8 mouse cellular contexts compared by ENCODE assay signal in genomic region chr11:100979887-100980286, GRCm38 (mm10). TPM values are rescaled to one million over a fixed set of nuclear protein-coding genes. Genes with fewer than 3 reads are reported as not detected.
DNase-seq lines count a peak whose midpoint lies in the region; ATAC-seq lines count a peak whose summit lies in the region.
"Had no signal": no experiment of that assay in that cellular context is flagged by ENCODE, and none has a peak within 500 bp of the region (broad histone marks: within the 10 kb centered on the region; RNA-seq: fewer than 3 reads in every experiment).

No protein-coding gene starts in this region.

- no peaks in the 10 kb centered on the region for H3K27me3 ChIP-seq in heart, embryonic 13.5 days (replicated peaks)
- peaks cover 14% of the 10 kb centered on the region; the same call in 1 of the 2 replicates for H3K27me3 ChIP-seq in liver, embryonic 13.5 days

- 43% methylated on average over 8 of the region's 8 CpGs for WGBS in heart, embryonic 13.5 days
- WGBS in liver, embryonic 13.5 days (ENCODE audit: insufficient replicate concordance): 53% methylated on average over 8 of the region's 8 CpGs

- no peaks in the 10 kb centered on the region for H3K9me3 ChIP-seq in heart, embryonic 13.5 days
- no peaks in the 10 kb centered on the region for H3K9me3 ChIP-seq in liver, embryonic 13.5 days (replicated peaks)
- H3K9me3 ChIP-seq: limb, embryonic 12.5 days had no signal

- peak overlapping the region; percentile 35; the same call in 1 of the 2 replicates for H3K4me2 ChIP-seq in heart, embryonic 13.5 days
- H3K4me2 ChIP-seq in liver, embryonic 13.5 days: no peak overlapping the region
- H3K4me2 ChIP-seq: limb, embryonic 12.5 days had no signal

- H3K4me1 ChIP-seq in heart, embryonic 13.5 days: peaks cover 39% of the 10 kb centered on the region
- peaks cover 14% of the 10 kb centered on the region for H3K4me1 ChIP-seq in liver, embryonic 13.5 days (replicated peaks)
- H3K4me1 ChIP-seq: limb, embryonic 12.5 days had no signal

- H3K27ac ChIP-seq in heart, embryonic 13.5 days (replicated peaks): peak overlapping the region; percentile 81
- peak overlapping the region; percentile 71 for H3K27ac ChIP-seq in liver, embryonic 13.5 days
- H3K27ac ChIP-seq: limb, embryonic 12.5 days had no signal

- DNase-seq in urinary bladder, postnatal 14 days (ENCODE audit: low spot score): peak; percentile 33
- DNase-seq in urinary bladder, postnatal 10 days (ENCODE audit: low spot score): no peak
- DNase-seq in liver, embryonic 13.5 days: no peak
- DNase-seq in spleen, postnatal 4 days (ENCODE audit: low spot score in 2 of 2): no peak
- no peak for DNase-seq in layer of hippocampus, adult 18-20 months (ENCODE audit: low spot score in 2 of 2)
- DNase-seq in embryo, embryonic 11 days: no peak

- H3K9ac ChIP-seq in heart, embryonic 13.5 days: peak overlapping the region; percentile 52
- no peak overlapping the region for H3K9ac ChIP-seq in liver, embryonic 13.5 days
- H3K9ac ChIP-seq: limb, embryonic 12.5 days had no signal

- H3K4me3 ChIP-seq in heart, embryonic 13.5 days: no peak overlapping the region
- no peak overlapping the region for H3K4me3 ChIP-seq in liver, embryonic 13.5 days (replicated peaks)
- H3K4me3 ChIP-seq: limb, embryonic 12.5 days had no signal

- no peaks in the 10 kb centered on the region for H3K36me3 ChIP-seq in heart, embryonic 13.5 days
- H3K36me3 ChIP-seq in liver, embryonic 13.5 days: no peaks in the 10 kb centered on the region
- H3K36me3 ChIP-seq: limb, embryonic 12.5 days had no signal

- no peak; the same call in 1 of the 2 replicates for ATAC-seq in heart, embryonic 13.5 days (ENCODE audit: extremely low read depth, insufficient number of reproducible peaks, low FRiP score, low TSS enrichment)
- ATAC-seq in liver, embryonic 13.5 days (ENCODE audit: low read depth): peak; percentile 20; the same call in 1 of the 2 replicates

RNA-seq across cellular contexts. Expression of gene Cavin1, which starts 9.2 kb away (rescaled TPM):
- polyA plus RNA-seq in heart, embryonic 13.5 days (2015; fragmentation: Nextera tagmentation; extraction: Ambion mirVana): 348 and 370 TPM in 2 replicates
- polyA plus RNA-seq in liver, embryonic 13.5 days (2015; fragmentation: Nextera tagmentation; extraction: Ambion mirVana): 25.5 and 26.6 TPM in 2 replicates
- 10 to 100 TPM; 15.8 to 16.0 TPM for total RNA-seq in layer of hippocampus, adult 18-20 months (2021)

RNA-seq across cellular contexts. Expression of gene Atp6v0a1, which starts 29.4 kb away (rescaled TPM):
- 54.9 and 58.1 TPM in 2 replicates for polyA plus RNA-seq in heart, embryonic 13.5 days (2015; fragmentation: Nextera tagmentation; extraction: Ambion mirVana)
- 52.8 and 64.0 TPM in 2 replicates for polyA plus RNA-seq in liver, embryonic 13.5 days (2015; fragmentation: Nextera tagmentation; extraction: Ambion mirVana)
- total RNA-seq in layer of hippocampus, adult 18-20 months (2021): 100 to 1,000 TPM; 421 to 426 TPM

RNA-seq across cellular contexts. Expression of gene Stat3, which starts 40.5 kb away (rescaled TPM):
- 41.8 and 42.9 TPM in 2 replicates for polyA plus RNA-seq in heart, embryonic 13.5 days (2015; fragmentation: Nextera tagmentation; extraction: Ambion mirVana)
- 28.5 and 32.8 TPM in 2 replicates for polyA plus RNA-seq in liver, embryonic 13.5 days (2015; fragmentation: Nextera tagmentation; extraction: Ambion mirVana)
- total RNA-seq in layer of hippocampus, adult 18-20 months (2021): 10 to 100 TPM; 35.5 to 35.9 TPM

Comparison
In these comparisons a context has a peak if more than half of its experiments do, and no peak if none do; other contexts are left out.
1. RNA of gene Cavin1, which starts 9.2 kb away (polyA plus RNA-seq): 348 to 370 TPM in heart, embryonic 13.5 days; 25.5 to 26.6 TPM in liver, embryonic 13.5 days; every median in the first group is over 10 times any median in the second.